Mouse (Mus musculus) heart, postnatal 0 days (tissue): ENCODE results near the gene Tbl1x. TPM values are rescaled to one million over a fixed set of nuclear protein-coding genes. Genes with fewer than 3 reads are reported as not detected.

Experiments
- ATAC-seq: fragments of 200-750 bp; cut with Nextera tagmentation; 2 replicates; pipeline ENCODE4 v1.8.0; 2017; ENCODE audit warnings: low read depth, moderate number of reproducible peaks, moderate library complexity; ENCODE audit not compliant: insufficient read depth
- DNase-seq: peaks from one replicate; pipeline ENCODE4 v3.0.0-alpha.2; 2016; ENCODE audit warnings: low spot score
- H3K27ac ChIP-seq: fragments of 300-500 bp; sonication (generic); 2 replicates; pipeline ENCODE4 v1.5.1; 2014; ENCODE audit warnings: low read depth, mild to moderate bottlenecking
- H3K27me3 ChIP-seq: fragments of 300-500 bp; sonication (generic); 2 replicates; pipeline ENCODE4 v1.6.1; 2014; ENCODE audit warnings: low read length, mixed read lengths; ENCODE audit not compliant: control insufficient read depth, insufficient read depth
- H3K36me3 ChIP-seq: fragments of 300-500 bp; sonication (generic); replicated peaks from 2 replicates; pipeline ENCODE4 v1.6.1; 2014; ENCODE audit warnings: low read length, mixed read lengths; ENCODE audit not compliant: control insufficient read depth, insufficient read depth
- H3K4me1 ChIP-seq: fragments of 300-500 bp; sonication (generic); 2 replicates; pipeline ENCODE4 v1.6.1; 2014; ENCODE audit warnings: antibody characterized with exemption; ENCODE audit not compliant: control insufficient read depth, insufficient read depth
- H3K4me2 ChIP-seq: fragments of 300-500 bp; sonication (generic); 2 replicates; pipeline ENCODE4 v1.6.1; 2014; ENCODE audit warnings: low read depth, mild to moderate bottlenecking, low read length, moderate library complexity
- H3K4me3 ChIP-seq: fragments of 300-500 bp; sonication (generic); 2 replicates; pipeline ENCODE4 v1.5.1; 2014; ENCODE audit warnings: low read depth, low read length
- H3K9ac ChIP-seq: fragments of 300-500 bp; sonication (generic); replicated peaks from 2 replicates; pipeline ENCODE4 v1.6.1; 2014; ENCODE audit warnings: low read depth, low read length, mixed read lengths
- H3K9me3 ChIP-seq: fragments of 300-500 bp; sonication (generic); replicated peaks from 2 replicates; pipeline ENCODE4 v1.6.1; 2016; ENCODE audit warnings: low read length; ENCODE audit not compliant: control insufficient read depth
- CTCF ChIP-seq: IDR thresholded peaks from 2 replicates; pipeline ENCODE4 v1.5.1; 2016; ENCODE audit warnings: antibody characterized with exemption, control low read depth, low read depth
- EP300 ChIP-seq: IDR thresholded peaks from 2 replicates; pipeline ENCODE4 v1.6.1; 2016; ENCODE audit warnings: antibody characterized with exemption, low read depth
- WGBS: fragments of 180-500 bp; shearing (Covaris S2); extraction: QIAGEN DNeasy Blood & Tissue Kit; methylation state at CpG from one replicate; pipeline ENCODE4 v1.1.7; 2014; 5-methylcytosine and 5-hydroxymethylcytosine counted together
- polyA plus RNA-seq: library from polyadenylated mRNA; unstranded; fragments of >200 nt; fragmentation: Nextera tagmentation; extraction: Ambion mirVana; gene quantifications from 2 replicates; pipeline ENCODE4 v1.2.1, GENCODE M21; 2015
- total RNA-seq: library from RNA; depleted of rRNA; stranded (reverse); fragments of >200 nt; gene quantifications from 2 replicates; pipeline ENCODE4 v1.2.3, GENCODE M21; 2014; ENCODE audit warnings: low replicate concordance

Gene Tbl1x
- total and polyA plus RNA-seq, 2 experiments from 2014 or later, result 34.1 to 64.4 TPM

GRCm38 (mm10) chrX:77477526-77477925, 33.3 kb upstream of the Tbl1x start:
- Histone ChIP-seq H3K27ac (no peak overlapping the region), H3K9me3 (no peaks in the 10 kb centered on the region), H3K9ac (no peak overlapping the region), H3K4me1 (no peaks in the 10 kb centered on the region), H3K27me3 (no peaks in the 10 kb centered on the region), H3K4me3 (no peak overlapping the region), H3K36me3 (no peaks in the 10 kb centered on the region), H3K4me2 (no peak overlapping the region)
- no peak for TF ChIP-seq CTCF
- no peak for TF ChIP-seq EP300
- 61% methylated on average over 2 of the region's 2 CpGs for WGBS
- ATAC-seq, result no peak
- DNase-seq, result no peak

- H3K36me3 ChIP-seq, result no peaks in the 10 kb centered on the region
- H3K4me2 ChIP-seq, result no peak overlapping the region
- TF ChIP-seq EP300 (no peak), CTCF (no peak)
- H3K9ac ChIP-seq, result no peak overlapping the region
- H3K4me1 ChIP-seq, result peaks cover 6% of the 10 kb centered on the region; the same call in 1 of the 2 replicates
- DNase-seq (peak; percentile 35), ATAC-seq (no peak; the same call in 1 of the 2 replicates)
- no peak overlapping the region for H3K27ac ChIP-seq
- 68% methylated on average over 7 of the region's 7 CpGs for WGBS
- no peaks in the 10 kb centered on the region for H3K27me3 ChIP-seq
- H3K4me3 ChIP-seq, result no peak overlapping the region
- no peaks in the 10 kb centered on the region for H3K9me3 ChIP-seq
These were observed 22.7 kb upstream of the Tbl1x start for GRCm38 (mm10) chrX:77487922-77488799.

GRCm38 (mm10) chrX:77490127-77490526, 20.7 kb upstream of the Tbl1x start:
- Histone ChIP-seq H3K27me3 (no peaks in the 10 kb centered on the region), H3K4me3 (no peak overlapping the region), H3K4me2 (no peak overlapping the region), H3K9ac (no peak overlapping the region), H3K27ac (peak overlapping the region; percentile 51; the same call in 1 of the 2 replicates), H3K9me3 (no peaks in the 10 kb centered on the region), H3K4me1 (peaks cover 6% of the 10 kb centered on the region; the same call in 1 of the 2 replicates), H3K36me3 (no peaks in the 10 kb centered on the region)
- ATAC-seq (peak; percentile 58; the same call in 1 of the 2 replicates), DNase-seq (peak; percentile 68)
- TF ChIP-seq CTCF (no peak), EP300 (no peak)
- WGBS, result 29% methylated on average over 1 of the region's 1 CpGs

DNA sequence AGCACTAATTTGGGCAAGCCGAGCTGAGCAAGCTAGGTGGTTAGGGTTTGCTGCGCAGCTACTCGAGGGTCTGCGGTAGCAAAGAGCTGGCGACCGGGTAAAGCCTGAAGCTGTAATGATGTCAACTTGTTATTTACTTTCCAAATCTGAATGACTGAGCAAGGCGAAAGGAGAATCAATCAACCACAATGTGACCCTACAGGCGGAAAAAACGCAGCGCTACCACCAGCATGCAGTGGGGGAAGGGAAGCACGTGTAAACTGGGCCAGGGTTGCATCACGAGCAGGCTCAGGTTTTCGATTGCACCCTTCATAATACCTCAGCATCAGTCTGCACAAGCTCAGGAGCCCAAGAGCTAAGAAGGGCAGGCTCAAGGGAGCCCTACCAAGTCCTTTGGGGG, 1.7 kb upstream of the Tbl1x start:
- H3K9ac ChIP-seq, result no peak overlapping the region
- no peaks in the 10 kb centered on the region for H3K27me3 ChIP-seq
- no peaks in the 10 kb centered on the region for H3K36me3 ChIP-seq
- TF ChIP-seq CTCF, result no peak
- TF ChIP-seq EP300, result peak; percentile 94
- ATAC-seq, result peak; percentile 55
- peak overlapping the region; percentile 16 for H3K4me3 ChIP-seq
- 15% methylated on average over 13 of the region's 13 CpGs for WGBS
- H3K9me3 ChIP-seq, result no peaks in the 10 kb centered on the region
- peak overlapping the region; percentile 96 for H3K27ac ChIP-seq
- H3K4me2 ChIP-seq, result peak overlapping the region; percentile 56
- no peaks in the 10 kb centered on the region for H3K4me1 ChIP-seq
- DNase-seq, result peak; percentile 87

DNA sequence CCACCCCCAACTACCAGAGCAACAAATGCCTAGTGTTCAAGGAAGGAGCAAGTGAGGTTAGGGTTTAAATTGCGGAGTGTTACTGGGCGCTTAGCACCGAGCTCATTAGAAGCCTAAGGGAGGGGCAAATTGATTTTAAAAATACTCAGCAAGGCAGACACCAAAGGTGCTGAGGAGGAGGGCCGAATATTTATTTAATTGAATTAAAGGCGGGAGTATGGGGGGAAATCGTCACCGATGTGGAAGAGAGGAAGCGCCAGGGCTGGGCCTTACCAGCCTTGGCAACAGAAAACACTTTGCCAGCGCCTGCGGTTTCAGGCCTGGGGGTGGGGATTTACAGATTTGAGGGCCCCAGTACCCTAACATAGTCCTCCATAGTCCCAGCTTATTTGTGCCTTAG, 1.0 kb upstream of the Tbl1x start:
- DNase-seq (no peak), ATAC-seq (no peak)
- TF ChIP-seq CTCF, result no peak
- TF ChIP-seq EP300, result no peak
- Histone ChIP-seq H3K4me3 (no peak overlapping the region; the same call in 1 of the 2 replicates), H3K27me3 (no peaks in the 10 kb centered on the region), H3K9me3 (no peaks in the 10 kb centered on the region), H3K36me3 (no peaks in the 10 kb centered on the region), H3K27ac (peak overlapping the region; percentile 96), H3K9ac (no peak overlapping the region), H3K4me1 (no peaks in the 10 kb centered on the region), H3K4me2 (peak overlapping the region; percentile 56)
- 22% methylated on average over 10 of the region's 10 CpGs for WGBS
